Comparison of ENCODE assay signal across 9 mouse cellular contexts in the genomic region with DNA sequence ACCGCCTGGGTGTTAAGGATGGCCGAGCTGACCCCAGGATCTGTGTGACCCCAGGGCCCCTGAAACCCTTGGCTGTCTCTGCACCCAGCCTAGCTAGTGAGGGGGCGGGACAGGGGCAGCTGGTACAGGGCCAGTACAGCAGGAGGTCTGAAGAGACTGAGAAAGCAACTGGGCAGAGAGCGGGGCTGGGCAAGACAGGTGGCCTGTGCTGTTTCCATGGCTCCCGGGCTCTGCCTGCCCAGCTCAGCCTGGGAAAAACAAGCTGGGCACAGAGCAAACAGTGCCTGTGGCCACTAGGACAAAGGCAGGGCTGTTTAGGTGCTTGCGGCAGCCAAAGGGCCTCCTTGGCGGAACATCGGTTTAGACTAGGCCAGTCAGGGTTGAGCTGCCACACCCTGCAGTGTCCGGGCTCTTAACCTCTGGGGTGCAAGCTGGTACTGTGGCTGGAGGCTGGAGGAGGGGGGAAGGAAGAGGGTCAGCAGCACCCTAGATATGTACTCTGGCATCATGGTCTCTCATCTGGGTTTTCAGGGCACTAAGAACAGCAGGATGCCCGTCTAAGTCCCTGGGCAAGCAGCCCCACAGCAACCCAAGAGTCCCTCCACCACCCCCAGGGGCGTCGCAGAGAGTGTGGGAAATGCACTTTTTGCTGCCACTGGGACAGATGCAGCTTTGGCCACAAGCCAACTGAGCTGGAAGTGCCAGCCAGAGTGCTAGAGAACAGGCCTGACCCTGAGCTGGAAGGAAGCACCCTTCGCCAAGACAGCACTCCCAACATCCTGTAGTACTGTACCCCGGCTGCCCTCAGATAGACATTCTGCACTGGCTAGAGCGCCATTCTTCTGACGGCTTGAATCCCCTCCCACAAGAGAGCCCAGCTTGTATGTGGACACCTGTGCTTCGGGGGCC. TPM values are rescaled to one million over a fixed set of nuclear protein-coding genes. Genes with fewer than 3 reads are reported as not detected.
DNase-seq lines count a peak whose midpoint lies in the region; ATAC-seq and TF ChIP-seq lines count a peak whose summit lies in the region.
"Had no signal": no experiment of that assay in that cellular context is flagged by ENCODE, and none has a peak within 500 bp of the region (broad histone marks: within the 10 kb centered on the region; RNA-seq: fewer than 3 reads in every experiment).

No protein-coding gene starts in this region.

- H3K4me3 ChIP-seq in forebrain, embryonic 13.5 days, result no peak overlapping the region
- no peak overlapping the region for H3K4me3 ChIP-seq in forebrain, embryonic 10.5 days
- no peak overlapping the region for H3K4me3 ChIP-seq in stomach, postnatal 0 days (ENCODE audit: low read depth, low read length)

- peaks cover 35% of the 10 kb centered on the region for H3K4me1 ChIP-seq in forebrain, embryonic 13.5 days
- peaks cover 12% of the 10 kb centered on the region; the same call in 1 of the 2 replicates for H3K4me1 ChIP-seq in forebrain, embryonic 10.5 days
- H3K4me1 ChIP-seq in stomach, postnatal 0 days (replicated peaks; ENCODE audit: control insufficient read depth, insufficient read depth), result 0 out of 2 replicates have a peak, but pooled peaks cover 7% of the 10 kb centered on the region

- no peaks in the 10 kb centered on the region; the same call in 1 of the 2 replicates for H3K9me3 ChIP-seq in forebrain, embryonic 13.5 days (replicated peaks)
- H3K9me3 ChIP-seq in forebrain, embryonic 10.5 days, result peaks cover 4% of the 10 kb centered on the region; the same call in 1 of the 2 replicates
- H3K9me3 ChIP-seq in stomach, postnatal 0 days (ENCODE audit: control insufficient read depth, low read length), result 0 out of 2 replicates have a peak, but pooled peaks cover under 1% of the 10 kb centered on the region

- no peak for TF ChIP-seq CTCF in stomach, postnatal 0 days (IDR thresholded peaks at IDR 0.05; ENCODE audit: low read depth)

- H3K27ac ChIP-seq in forebrain, embryonic 13.5 days, result peak overlapping the region; percentile 89
- no peak overlapping the region for H3K27ac ChIP-seq in forebrain, embryonic 10.5 days
- peak overlapping the region; percentile 67 for H3K27ac ChIP-seq in stomach, postnatal 0 days (replicated peaks)
- H3K27ac ChIP-seq: liver, embryonic 14.5 days had no signal

- peaks cover 27% of the 10 kb centered on the region for H3K27me3 ChIP-seq in forebrain, embryonic 13.5 days
- H3K27me3 ChIP-seq in forebrain, embryonic 10.5 days (ENCODE audit: poor library complexity, severe bottlenecking), result peaks cover 79% of the 10 kb centered on the region
- no peaks in the 10 kb centered on the region for H3K27me3 ChIP-seq in stomach, postnatal 0 days (ENCODE audit: control insufficient read depth, insufficient read depth, low read length)

- ATAC-seq in forebrain, embryonic 13.5 days, result peak; percentile 81
- ATAC-seq in stomach, postnatal 0 days (ENCODE audit: low FRiP score, low TSS enrichment), result peak; percentile 83

- H3K4me2 ChIP-seq in forebrain, embryonic 13.5 days, result peak overlapping the region; percentile 21; the same call in 1 of the 2 replicates
- no peak overlapping the region for H3K4me2 ChIP-seq in stomach, postnatal 0 days (replicated peaks; ENCODE audit: low read depth)

- 66% methylated on average over 17 of the region's 17 CpGs for WGBS in forebrain, embryonic 13.5 days
- 87% methylated on average over 17 of the region's 17 CpGs for WGBS in forebrain, embryonic 10.5 days
- WGBS in stomach, postnatal 0 days, result 65% methylated on average over 17 of the region's 17 CpGs

- TF ChIP-seq EP300 in stomach, postnatal 0 days (optimal IDR thresholded peaks at IDR 0.05), result no peak

- H3K36me3 ChIP-seq in forebrain, embryonic 13.5 days (ENCODE audit: poor library complexity, severe bottlenecking), result no peaks in the 10 kb centered on the region
- no peaks in the 10 kb centered on the region for H3K36me3 ChIP-seq in forebrain, embryonic 10.5 days (replicated peaks)
- no peaks in the 10 kb centered on the region for H3K36me3 ChIP-seq in stomach, postnatal 0 days (ENCODE audit: control insufficient read depth, insufficient read depth, low read length)

- DNase-seq in forebrain, embryonic 10.5 days (ENCODE audit: extremely low spot score, low spot score), result no peak
- peak; percentile 81 for DNase-seq in Muller cell, postnatal 12 days (ENCODE audit: inconsistent ontology term)
- DNase-seq in frontal cortex, adult 2 months (ENCODE audit: extremely low spot score in 1 of 2, low spot score in 1 of 2), result peak; percentile 53 to 61
- DNase-seq in kidney, postnatal 25 days, result peak; percentile 86 to 96
- DNase-seq in lung, postnatal 10 days, result peak; percentile 85
- peak; percentile 77 for DNase-seq in stomach, postnatal 0 days (ENCODE audit: low spot score)
- no peak for DNase-seq in spleen, adult 18-20 months

- 0 out of 2 replicates have a peak overlapping the region, but pooled peaks have one; percentile 5 for H3K9ac ChIP-seq in forebrain, embryonic 13.5 days
- no peak overlapping the region for H3K9ac ChIP-seq in stomach, postnatal 0 days (ENCODE audit: low read length)
- H3K9ac ChIP-seq: liver, embryonic 14.5 days had no signal

RNA-seq across cellular contexts. Expression of a gene that starts 31.3 kb away (rescaled TPM):
- 84.0 and 92.2 TPM in 2 replicates for polyA plus RNA-seq in forebrain, embryonic 13.5 days (2015; fragmentation: Nextera tagmentation; extraction: Ambion mirVana)
- 126 and 134 TPM in 2 replicates for polyA plus RNA-seq in forebrain, embryonic 10.5 days (2016; fragmentation: Nextera tagmentation; extraction: Ambion mirVana)
- polyA plus RNA-seq in frontal cortex, adult 2 months (2012; rRNA removed), result 25.2 and 38.7 TPM in 2 replicates
- polyA plus RNA-seq in stomach, postnatal 0 days (2015; fragmentation: Nextera tagmentation; extraction: Ambion mirVana), result 20.6 and 24.4 TPM in 2 replicates

Comparison
In these comparisons a context has a peak if more than half of its experiments do, and no peak if none do; other contexts are left out.
1. DNase-seq: peak in Muller cell, postnatal 12 days (single experiment), frontal cortex, adult 2 months (2 of 2), kidney, postnatal 25 days (2 of 2), lung, postnatal 10 days (single experiment) and stomach, postnatal 0 days (single experiment); none in forebrain, embryonic 10.5 days (single experiment) and spleen, adult 18-20 months (0 of 2).